Mouse (Mus musculus) skeletal muscle tissue, postnatal 0 days (tissue): ENCODE measurements around the gene 4932429P05Rik. TPM values are rescaled to one million over a fixed set of nuclear protein-coding genes. Genes with fewer than 3 reads are reported as not detected.

ENCODE experiments used
- polyA plus RNA-seq: library from polyadenylated mRNA; unstranded; fragments of >200 nt; fragmentation: Nextera tagmentation; extraction: Ambion mirVana; gene quantifications from 2 replicates; pipeline ENCODE4 v1.2.1, GENCODE M21; 2015

4932429P05Rik gene
- polyA plus RNA-seq = not detected in 2 replicates

GRCm38 (mm10) chrX:89751968-89752367 is at the start of gene 4932429P05Rik:
Gene 4932429P05Rik, plus strand, starts transcription at chrX:89752268.

Other genes with a start within 250 kb of the 4932429P05Rik start
- not detected in 2 replicates for gene 4930415L06Rik, start 180.6 kb downstream of the 4932429P05Rik start, polyA plus RNA-seq